Mouse (Mus musculus) olfactory bulb, adult 2 months (tissue): ENCODE results near the gene Tnip1. TPM values are rescaled to one million over a fixed set of nuclear protein-coding genes. Genes with fewer than 3 reads are reported as not detected.

Source experiments
- H3K27ac ChIP-seq: fragments of 200-500 bp; 2 replicates; pipeline ENCODE4 v1.5.1; 2012; ENCODE audit warnings: low read depth, low read length; ENCODE audit not compliant: insufficient read depth
- H3K4me1 ChIP-seq: fragments of 200-500 bp; 2 replicates; pipeline ENCODE4 v1.6.1; 2012; ENCODE audit warnings: low read length; ENCODE audit not compliant: control insufficient read depth, insufficient read depth
- H3K4me3 ChIP-seq: fragments of 200-500 bp; 2 replicates; pipeline ENCODE4 v1.5.1; 2012; ENCODE audit warnings: mild to moderate bottlenecking, low read depth, low read length, moderate library complexity; ENCODE audit not compliant: insufficient read depth
- CTCF ChIP-seq: fragments of 200-500 bp; IDR thresholded peaks from 2 replicates; pipeline ENCODE4 v1.5.1; 2012; ENCODE audit warnings: low read depth, mild to moderate bottlenecking, low read length, moderate library complexity; ENCODE audit not compliant: insufficient read depth
- POLR2A ChIP-seq: fragments of 200-500 bp; IDR thresholded peaks from 2 replicates; pipeline ENCODE4 v1.6.1; 2012; ENCODE audit warnings: mild to moderate bottlenecking, low read depth, low read length, moderate library complexity; ENCODE audit not compliant: insufficient read depth
- WGBS: fragments of 180-500 bp; shearing (Covaris S2); methylation state at CpG from one replicate; pipeline ENCODE4 v1.1.7; 2018; 5-methylcytosine and 5-hydroxymethylcytosine counted together
- polyA plus RNA-seq: library from polyadenylated mRNA; stranded (reverse); fragments of >200 nt; gene quantifications from 2 replicates; pipeline ENCODE4 v1.2.4, GENCODE M21; 2012; ENCODE audit warnings: low replicate concordance; ENCODE audit not compliant: missing spikeins, insufficient read depth, insufficient read length

Tnip1 gene
- polyA plus RNA-seq, 1 experiment: 110 TPM

GRCm38 (mm10) chr11:54975340-54975739 lies 12.6 kb upstream of the Tnip1 start:
- 81% methylated on average over 5 of the region's 5 CpGs for WGBS

GRCm38 (mm10) chr11:54974639-54975038 lies 11.9 kb upstream of the Tnip1 start:
- no peak for TF ChIP-seq CTCF
- no peak for TF ChIP-seq POLR2A
- Histone ChIP-seq H3K27ac (no peak overlapping the region), H3K4me1 (peaks cover 7% of the 10 kb centered on the region), H3K4me3 (no peak overlapping the region)
- 87% methylated on average over 4 of the region's 4 CpGs for WGBS

More at GRCm38 (mm10) chr11:54975340-54975739, 12.6 kb upstream of the Tnip1 start:
- no peak for TF ChIP-seq POLR2A
- TF ChIP-seq CTCF: no peak
- Histone ChIP-seq H3K4me3 (no peak overlapping the region), H3K27ac (no peak overlapping the region), H3K4me1 (peaks cover 7% of the 10 kb centered on the region)

GRCm38 (mm10) chr11:54973481-54974212 lies 10.9 kb upstream of the Tnip1 start:
- no peak for TF ChIP-seq POLR2A
- TF ChIP-seq CTCF: no peak
- WGBS: 48% methylated on average over 8 of the region's 8 CpGs
- H3K27ac ChIP-seq: no peak overlapping the region
- H3K4me1 ChIP-seq: peaks cover 7% of the 10 kb centered on the region
- H3K4me3 ChIP-seq: no peak overlapping the region

DNA sequence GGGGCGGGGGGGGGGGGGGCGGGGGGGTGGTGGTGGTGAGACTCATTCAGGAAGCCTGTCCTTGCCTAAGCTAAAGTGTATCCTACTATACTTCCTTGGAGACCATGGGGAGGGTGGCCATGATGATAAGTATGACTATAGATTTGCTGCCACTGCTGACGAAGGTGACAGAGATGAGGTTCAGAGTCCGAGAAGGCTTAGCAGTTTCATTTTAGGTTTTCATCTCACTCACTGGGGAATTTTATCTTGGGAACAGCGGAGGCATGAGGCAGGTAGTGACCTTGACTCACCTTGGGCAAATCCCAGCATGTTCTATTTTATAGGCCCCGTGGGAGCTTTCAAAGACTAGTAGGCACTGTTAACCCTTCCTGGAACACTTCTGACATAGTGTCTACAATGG lies 10.1 kb upstream of the Tnip1 start:
- 71% methylated on average over 5 of the region's 6 CpGs for WGBS
- no peak for TF ChIP-seq CTCF
- TF ChIP-seq POLR2A: no peak
- Histone ChIP-seq H3K27ac (no peak overlapping the region), H3K4me1 (peaks cover 7% of the 10 kb centered on the region), H3K4me3 (no peak overlapping the region)

DNA sequence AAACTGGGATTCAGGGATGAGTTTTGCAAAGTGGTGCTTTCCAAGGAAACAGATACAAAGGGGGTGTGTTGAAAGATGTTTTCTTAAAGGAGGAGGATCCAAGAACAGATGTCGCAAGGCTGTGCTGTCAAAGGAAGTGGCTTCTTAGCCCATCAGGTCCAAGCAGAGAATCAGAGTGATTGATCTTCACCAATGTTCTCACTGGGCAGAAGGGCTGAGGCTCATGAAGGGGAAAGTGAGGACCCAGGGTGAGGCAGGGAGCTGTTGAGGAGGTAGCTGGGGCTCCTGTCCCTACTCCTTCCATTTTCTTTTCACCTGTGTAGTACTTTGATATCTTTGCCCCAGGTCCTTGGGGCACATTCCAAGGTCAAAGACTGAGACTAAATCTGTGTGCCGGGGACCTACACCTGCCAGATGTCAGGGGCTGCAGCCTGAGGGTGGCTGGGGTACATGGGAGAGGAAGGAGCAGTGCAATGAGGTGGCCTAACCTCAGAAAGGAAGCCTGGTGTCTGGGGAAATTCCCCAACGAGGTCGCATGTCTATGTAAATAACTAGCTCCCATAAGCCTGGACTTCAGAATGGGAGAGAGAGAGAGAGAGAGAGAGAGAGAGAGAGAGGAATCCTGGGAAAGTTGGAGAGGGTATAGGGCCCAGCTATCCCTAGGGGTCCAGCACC lies 9.5 kb upstream of the Tnip1 start:
- no peak for TF ChIP-seq POLR2A
- no peak for TF ChIP-seq CTCF
- 62% methylated on average over 4 of the region's 4 CpGs for WGBS
- no peak overlapping the region for H3K4me3 ChIP-seq

GRCm38 (mm10) chr11:54971365-54972048 lies 8.8 kb upstream of the Tnip1 start:
- WGBS: 59% methylated on average over 8 of the region's 8 CpGs
- TF ChIP-seq CTCF (no peak), POLR2A (no peak)
- Histone ChIP-seq H3K27ac (no peak overlapping the region), H3K4me1 (peaks cover 7% of the 10 kb centered on the region), H3K4me3 (no peak overlapping the region)

More for the DNA sequence above, 9.5 kb upstream of the Tnip1 start:
- no peak overlapping the region for H3K27ac ChIP-seq
- peaks cover 7% of the 10 kb centered on the region for H3K4me1 ChIP-seq

GRCm38 (mm10) chr11:54965234-54965633 lies 2.5 kb upstream of the Tnip1 start:
- Histone ChIP-seq H3K27ac (no peak overlapping the region), H3K4me3 (no peak overlapping the region), H3K4me1 (no peaks in the 10 kb centered on the region)
- 83% methylated on average over 6 of the region's 6 CpGs for WGBS
- TF ChIP-seq CTCF (no peak), POLR2A (no peak)

DNA sequence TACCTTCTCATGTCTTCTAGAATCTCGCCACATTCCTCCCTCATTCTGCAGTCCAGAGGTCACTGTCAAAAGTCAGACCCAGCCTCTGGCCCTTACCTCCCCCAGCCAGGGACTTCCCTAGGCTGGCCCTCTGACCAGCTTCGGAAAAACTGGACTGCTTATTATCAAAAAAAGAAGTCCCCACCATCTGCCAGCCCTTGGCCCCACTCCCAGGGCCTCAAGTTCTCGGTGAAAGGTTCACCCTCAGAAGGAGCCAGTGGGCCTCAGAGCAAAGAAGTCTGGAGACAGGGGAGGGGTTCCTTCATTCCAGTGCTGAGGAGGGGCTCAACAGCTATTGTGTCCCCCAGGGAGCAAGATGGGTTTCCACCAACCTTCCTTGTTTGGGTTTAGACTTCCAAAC lies 796 bp downstream of the Tnip1 start:
- Histone ChIP-seq H3K4me3 (no peak overlapping the region), H3K4me1 (0 out of 2 replicates have a peak, but pooled peaks cover 2% of the 10 kb centered on the region), H3K27ac (no peak overlapping the region)
- TF ChIP-seq CTCF: no peak
- TF ChIP-seq POLR2A: no peak
- 66% methylated on average over 3 of the region's 3 CpGs for WGBS

DNA sequence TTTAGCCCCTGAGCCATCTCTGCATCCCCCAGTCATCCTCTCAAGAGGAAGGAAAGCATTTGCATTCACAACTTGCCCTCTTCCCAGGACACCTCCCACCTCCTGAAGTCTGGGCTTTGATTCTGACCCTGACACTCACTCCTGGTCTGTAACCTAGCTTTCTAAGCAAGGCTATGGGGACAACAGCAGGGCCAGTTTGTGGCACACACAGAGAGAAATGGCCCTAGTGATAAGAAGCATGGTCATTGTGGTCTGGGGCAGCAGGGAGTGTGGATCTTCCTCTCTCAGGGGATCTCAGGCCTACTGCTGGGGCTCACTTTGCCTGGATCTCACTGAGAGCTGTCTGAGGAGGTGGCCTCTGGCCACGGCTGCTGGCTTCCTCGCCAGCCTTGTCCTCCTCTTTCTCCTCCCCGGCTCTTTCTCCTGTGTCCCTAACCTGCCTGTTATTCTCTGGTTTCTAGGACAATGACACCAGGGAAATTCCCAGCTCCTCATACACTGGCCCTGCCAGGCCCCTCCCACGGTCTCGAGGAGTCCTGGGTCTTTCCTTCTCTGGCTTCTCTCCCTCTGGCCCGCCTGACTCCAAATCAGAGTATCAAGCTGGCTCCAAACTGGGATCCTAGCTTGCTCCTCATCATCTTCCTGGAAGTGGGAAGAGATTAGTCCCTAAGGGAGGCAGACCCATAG lies 1.4 kb downstream of the Tnip1 start:
- Histone ChIP-seq H3K27ac (no peak overlapping the region), H3K4me3 (no peak overlapping the region), H3K4me1 (0 out of 2 replicates have a peak, but pooled peaks cover 2% of the 10 kb centered on the region)
- no peak for TF ChIP-seq POLR2A
- TF ChIP-seq CTCF: no peak
- 79% methylated on average over 6 of the region's 6 CpGs for WGBS
